Mouse (Mus musculus) megakaryocyte-erythroid progenitor cell, adult 5-6 weeks (primary cell): Measurements from ENCODE around the gene Crxos. TPM values are rescaled to one million over a fixed set of nuclear protein-coding genes. Genes with fewer than 3 reads are reported as not detected.
"Not testable (repeated sequence)": the region's sequence is repeated elsewhere in the genome, so short reads cannot be mapped to it uniquely, and the experiment has no call there.

Source experiments
- ATAC-seq: replicated peaks from 2 replicates; pipeline ENCODE4 v1.8.0; 2016; ENCODE audit warnings: mild to moderate bottlenecking, inconsistent platforms; ENCODE audit not compliant: severe bottlenecking, poor library complexity, low FRiP score, low TSS enrichment
- total RNA-seq, 2 experiments: library from RNA; stranded (forward) in 1 of 2; stranded (reverse) in 1 of 2; fragments of 200-1000, 215-1000 nt in 1 of 2; fragments of >200 nt in 1 of 2; fragmentation: Nextera tagmentation in 1 of 2; gene quantifications; 2 replicates each; pipeline ENCODE4 v1.2.3; 2014 to 2017

Gene Crxos
- total RNA-seq (2014; fragmentation: Nextera tagmentation) (not detected in 2 replicates), total RNA-seq (2017) (not detected in 2 replicates)

- no peak for ATAC-seq
Observed at GRCm38 (mm10) chr7:15882317-15882716, at the start of gene Crxos. Crxos (plus strand) TSS chr7:15882617.

GRCm38 (mm10) chr7:15839578-15839977, 42.8 kb upstream of the Crxos start, which contains the start of gene Obox6:
Obox6 (minus strand) TSS chr7:15839678.
- ATAC-seq, result no peak

GRCm38 (mm10) chr7:15859657-15860056, 22.8 kb upstream of the Crxos start:
- no peak for ATAC-seq

GRCm38 (mm10) chr7:15864104-15864503, 18.3 kb upstream of the Crxos start:
- no peak for ATAC-seq

- no peak for ATAC-seq
Observed at GRCm38 (mm10) chr7:15879756-15880155, 2.7 kb upstream of the Crxos start, which contains the start of gene Crx. Crx (minus strand) TSS chr7:15879968.

- ATAC-seq, result no peak
Observed at GRCm38 (mm10) chr7:15881388-15881787, 1.0 kb upstream of the Crxos start.

GRCm38 (mm10) chr7:15881831-15882230, 586 bp upstream of the Crxos start:
- ATAC-seq, result no peak

GRCm38 (mm10) chr7:15884127-15884526, 1.7 kb downstream of the Crxos start:
- peak; percentile 95 for ATAC-seq

- no peak for ATAC-seq
Observed at GRCm38 (mm10) chr7:15894251-15894650, 11.8 kb downstream of the Crxos start.

- no peak for ATAC-seq
Observed at GRCm38 (mm10) chr7:15901366-15902048, 19.1 kb downstream of the Crxos start.

GRCm38 (mm10) chr7:15905861-15906260, 23.4 kb downstream of the Crxos start:
- ATAC-seq, result no peak

- no peak for ATAC-seq
Observed at GRCm38 (mm10) chr7:15906602-15907001, 24.2 kb downstream of the Crxos start.

GRCm38 (mm10) chr7:15907971-15908590, 25.7 kb downstream of the Crxos start:
- ATAC-seq, result no peak

- no peak for ATAC-seq
Observed at GRCm38 (mm10) chr7:15910521-15910920, 28.1 kb downstream of the Crxos start.

- ATAC-seq, result peak; percentile 82
Observed at GRCm38 (mm10) chr7:15912183-15912582, 29.8 kb downstream of the Crxos start.

- peak; percentile 73 for ATAC-seq
Observed at GRCm38 (mm10) chr7:15914252-15914651, 31.8 kb downstream of the Crxos start.

- no peak for ATAC-seq
Observed at GRCm38 (mm10) chr7:15914751-15915150, 32.3 kb downstream of the Crxos start.

GRCm38 (mm10) chr7:15915695-15916094, 33.3 kb downstream of the Crxos start:
- ATAC-seq, result not testable (repeated sequence)

GRCm38 (mm10) chr7:15916134-15916723, 33.8 kb downstream of the Crxos start:
- no peak for ATAC-seq

GRCm38 (mm10) chr7:15916996-15917395, 34.6 kb downstream of the Crxos start:
- ATAC-seq, result no peak

- no peak for ATAC-seq
Observed at GRCm38 (mm10) chr7:15918371-15918770, 36.0 kb downstream of the Crxos start.
